Mouse (Mus musculus) heart, postnatal 0 days (tissue): ENCODE measurements at regions not wholly inside any gene's neighbourhood (a gene's known extent, or its start where the extent isn't known, plus 50 kb on each side); places are given as distances from the start of the nearest gene placed in this dataset.

Experiments
- CTCF ChIP-seq: IDR thresholded peaks from 2 replicates; pipeline ENCODE4 v1.5.1; 2016; ENCODE audit warnings: antibody characterized with exemption, control low read depth, low read depth
- EP300 ChIP-seq: IDR thresholded peaks from 2 replicates; pipeline ENCODE4 v1.6.1; 2016; ENCODE audit warnings: antibody characterized with exemption, low read depth

DNA sequence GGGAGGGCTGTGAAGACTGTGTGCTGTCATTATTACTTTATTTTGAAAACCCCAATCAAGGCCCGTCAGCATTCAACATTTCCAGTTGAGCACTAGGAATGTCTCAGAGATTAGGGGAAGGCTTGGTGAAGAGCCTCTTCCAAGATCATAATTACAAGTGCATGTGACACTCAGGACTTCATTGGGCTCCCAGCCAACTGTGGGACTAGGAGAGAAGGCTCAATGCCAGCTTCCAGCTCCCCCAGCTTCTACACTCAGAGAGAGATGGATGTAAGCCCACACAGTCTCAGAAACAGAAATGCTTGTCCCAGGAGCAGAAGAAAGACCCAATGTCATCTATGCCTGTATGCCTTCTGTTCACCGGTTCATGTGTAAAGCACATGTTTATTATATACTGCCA is 169.5 kb downstream of the Ttc32 start:
- no peak for TF ChIP-seq CTCF
- TF ChIP-seq EP300: no peak
